Mouse (Mus musculus) cerebellum, postnatal 4 days (tissue): ENCODE data around the gene Cyp24a1.
"Not testable (repeated sequence)": the region's sequence is repeated elsewhere in the genome, so short reads cannot be mapped to it uniquely, and the experiment has no call there.

Experiments
- DNase-seq, 2 experiments: peaks; one replicate each; pipeline ENCODE4 v3.0.0; 2022; ENCODE audit warnings: low spot score in 2 of 2, mixed read lengths in 1 of 2

Gene Cyp24a1

DNA sequence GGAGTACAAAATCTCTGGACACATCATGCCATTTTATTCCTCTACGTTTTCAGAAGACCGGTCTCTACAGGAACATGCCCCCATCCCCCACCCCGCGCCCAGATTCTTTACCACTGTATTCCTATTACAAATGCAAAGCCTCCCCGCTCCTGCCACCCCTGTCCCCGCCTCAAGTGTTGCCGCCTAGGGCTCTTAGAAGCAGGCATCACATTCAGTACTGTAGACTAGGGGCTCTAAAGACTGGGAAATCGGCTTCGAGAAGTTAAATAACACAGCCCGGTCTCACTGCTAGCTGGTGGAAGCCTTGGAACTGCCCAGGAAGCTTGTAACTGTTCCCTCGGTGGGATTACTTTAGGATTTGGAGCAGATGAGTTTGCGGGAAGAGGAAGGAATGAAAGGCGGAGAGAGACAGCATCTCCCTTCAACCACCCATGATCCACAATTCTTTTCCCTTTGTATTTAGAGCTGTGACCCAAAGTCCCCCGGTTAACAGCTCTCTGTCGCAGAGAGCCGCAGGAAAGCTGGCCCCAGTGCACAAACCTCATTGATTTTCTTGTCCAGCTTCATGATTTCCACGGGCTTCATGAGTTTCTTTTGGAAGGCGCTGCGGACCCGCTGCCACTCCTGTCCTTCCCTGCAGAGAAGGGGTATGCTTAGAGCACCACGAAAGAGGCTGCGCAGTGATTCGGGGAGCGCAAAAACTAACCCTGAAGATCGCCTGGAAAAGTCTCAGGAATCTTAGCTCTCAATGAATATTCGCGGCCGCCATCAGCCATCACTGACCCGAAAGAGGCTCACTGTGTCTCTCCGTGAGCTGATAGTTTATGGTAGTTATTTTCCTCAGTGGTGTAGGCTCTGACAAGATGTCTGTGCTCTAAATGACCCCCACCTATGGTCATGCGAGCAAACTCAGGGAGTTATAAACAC is 1.9 kb downstream of the Cyp24a1 start:
- no peak for DNase-seq

DNA sequence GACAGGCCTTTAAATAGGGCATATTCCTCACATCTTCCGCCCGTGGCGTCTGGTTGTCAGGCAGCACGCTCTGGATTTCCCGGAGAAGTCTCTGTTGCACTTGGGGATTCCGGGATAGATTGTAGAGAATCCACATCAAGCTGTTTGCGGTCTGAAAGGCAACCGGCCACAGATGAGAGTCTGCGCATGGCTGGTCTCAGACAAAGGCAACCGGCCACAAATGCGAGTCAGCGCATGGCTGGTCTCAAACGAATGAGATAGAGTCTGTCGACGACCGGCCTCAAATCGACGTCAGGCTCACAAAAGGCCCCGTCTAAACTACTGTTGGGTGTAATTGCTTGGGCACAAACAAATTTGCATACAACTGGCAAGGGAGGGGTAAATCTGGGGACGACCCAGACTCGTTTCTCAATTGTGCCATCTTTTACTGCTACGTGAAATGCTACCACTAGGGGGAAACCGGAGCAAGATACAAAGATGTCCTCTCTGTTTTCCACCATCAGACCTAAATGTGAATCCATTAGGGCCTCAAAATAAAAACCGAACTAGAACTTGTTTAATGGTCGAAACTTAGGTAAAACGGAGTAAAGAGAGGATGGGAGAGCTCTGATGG is 8.9 kb downstream of the Cyp24a1 start:
- DNase-seq, result no peak

GRCm38 (mm10) chr2:170487202-170487601 is 9.7 kb downstream of the Cyp24a1 start:
- DNase-seq, result no peak

GRCm38 (mm10) chr2:170483914-170484313 is 13.0 kb downstream of the Cyp24a1 start:
- DNase-seq, result no peak

GRCm38 (mm10) chr2:170482019-170482540 is 14.9 kb downstream of the Cyp24a1 start:
- no peak for DNase-seq

- DNase-seq, result no peak
These were observed 20.3 kb downstream of the Cyp24a1 start for GRCm38 (mm10) chr2:170476643-170477042.

DNA sequence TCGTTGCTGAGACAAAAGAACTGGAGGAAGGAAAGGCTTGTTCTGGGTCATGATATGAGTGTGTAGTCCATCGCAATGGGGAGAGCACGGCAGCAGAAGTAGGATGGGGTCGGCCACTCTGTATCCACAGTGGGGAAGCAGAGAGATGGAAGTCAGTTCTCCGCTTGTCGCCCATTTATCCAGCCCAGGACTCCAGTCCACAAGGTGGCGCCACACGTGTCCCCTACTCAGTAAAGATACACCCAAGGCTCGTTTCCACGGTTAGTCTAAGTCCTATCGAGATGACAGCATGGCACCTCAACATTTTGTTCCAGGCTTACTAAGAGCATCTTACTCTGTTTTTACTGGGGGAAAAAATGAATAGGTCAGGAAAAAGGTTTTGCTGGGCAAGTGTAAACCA is 20.7 kb downstream of the Cyp24a1 start:
- no peak for DNase-seq

- no peak for DNase-seq
These were observed 21.8 kb downstream of the Cyp24a1 start for GRCm38 (mm10) chr2:170475164-170475563.

GRCm38 (mm10) chr2:170474125-170474524 is 22.8 kb downstream of the Cyp24a1 start:
- DNase-seq, result no peak

DNA sequence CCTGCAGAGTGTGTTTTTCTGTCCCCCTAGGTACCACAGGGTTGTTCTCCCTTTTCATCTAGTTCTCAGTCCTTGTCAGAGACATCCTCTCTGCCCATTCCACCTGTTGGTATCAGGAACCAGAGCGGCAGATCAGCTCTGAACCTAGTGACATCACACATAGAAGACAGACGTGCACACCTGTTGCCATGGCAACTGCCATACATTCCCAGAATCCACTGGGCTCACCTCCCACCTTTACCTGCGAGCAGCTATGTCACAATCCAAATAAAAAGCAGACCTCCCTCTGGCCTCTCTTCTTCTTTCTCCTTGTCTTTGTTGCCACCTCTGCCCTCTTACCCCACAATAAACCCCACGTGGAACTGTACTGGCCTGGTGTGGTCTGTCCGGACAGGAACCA is 26.4 kb downstream of the Cyp24a1 start:
- no peak for DNase-seq

- DNase-seq, result no peak
These were observed 27.2 kb downstream of the Cyp24a1 start for GRCm38 (mm10) chr2:170469616-170470308.

DNA sequence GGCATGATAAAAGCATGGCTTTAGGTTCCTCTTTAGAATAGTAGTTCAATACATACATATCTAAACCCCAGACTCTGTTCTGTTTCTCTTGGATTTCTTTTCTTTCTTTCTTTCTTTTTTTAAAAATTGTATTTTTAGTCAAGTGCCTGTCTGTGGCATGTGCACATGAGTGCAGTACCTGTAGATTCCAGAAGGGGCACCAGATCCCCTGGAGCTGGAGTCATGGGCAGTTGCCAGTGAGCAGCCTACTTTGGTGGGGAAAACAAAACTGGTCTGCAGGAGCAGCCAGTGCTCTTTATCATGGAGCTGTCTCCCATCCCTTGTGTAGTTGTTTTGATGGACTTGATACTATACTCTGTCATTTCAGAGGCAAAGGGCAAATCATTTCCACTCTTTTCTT is 28.9 kb downstream of the Cyp24a1 start:
- peak in 1 of 2 experiments; percentile 34 for DNase-seq

DNA sequence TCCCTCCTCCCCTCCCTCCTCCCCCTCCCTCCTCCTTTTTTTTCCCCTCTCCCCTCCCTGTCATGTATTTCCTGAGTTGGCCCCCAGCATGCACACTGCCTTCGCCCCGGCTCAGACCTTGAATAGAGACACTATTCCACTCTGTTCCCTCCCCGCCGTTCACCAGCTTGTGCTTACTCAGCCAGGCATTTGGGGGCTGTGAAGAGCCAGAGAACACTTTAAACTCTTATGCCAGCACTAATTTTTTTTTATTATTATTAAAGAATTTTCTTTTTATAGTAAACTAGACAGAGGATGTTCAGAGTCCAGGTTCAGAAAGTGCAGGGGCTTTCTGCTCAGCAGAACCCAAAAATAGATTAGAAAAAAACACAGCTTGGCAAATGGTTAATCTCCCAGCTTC is 32.1 kb downstream of the Cyp24a1 start:
- DNase-seq, result no peak

DNA sequence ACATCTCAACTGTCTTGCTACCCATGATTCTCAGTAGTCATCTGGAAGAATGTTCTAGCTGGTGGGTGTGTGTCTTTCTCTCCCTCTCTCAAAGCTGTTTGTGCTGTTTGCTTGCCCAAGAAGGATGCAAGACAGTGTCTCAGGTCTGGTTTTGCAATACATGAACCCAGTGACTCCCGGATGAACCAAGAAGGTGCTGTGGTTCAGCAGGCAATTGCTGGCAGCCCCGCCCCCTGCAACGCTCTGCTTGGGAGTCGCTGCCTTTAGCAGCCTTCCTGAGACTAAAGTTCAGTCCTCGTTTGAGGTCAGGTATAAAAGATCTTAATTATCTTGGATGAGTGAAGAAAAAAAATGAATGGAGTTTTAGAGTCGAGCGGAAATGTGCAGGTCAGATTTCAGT is 35.3 kb downstream of the Cyp24a1 start:
- no peak for DNase-seq

DNA sequence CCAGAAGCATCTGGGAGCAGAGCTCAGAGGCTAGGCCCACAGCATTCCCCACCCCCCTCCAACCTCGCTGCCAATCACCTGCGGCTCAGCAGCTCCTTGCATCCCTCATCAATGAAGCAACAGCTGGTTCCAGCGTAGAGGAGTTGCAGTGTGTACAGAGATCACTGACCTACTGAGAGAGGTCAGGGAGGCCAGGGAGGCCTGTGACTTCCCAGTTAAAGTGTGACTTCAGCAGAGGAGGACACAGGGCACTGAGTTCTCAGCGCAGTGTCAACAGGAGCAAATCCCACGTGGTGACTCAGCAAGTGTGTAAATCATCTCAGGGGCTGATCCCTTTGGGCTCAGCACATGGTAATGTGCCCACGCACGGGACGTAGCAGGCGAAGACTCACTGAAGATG is 37.1 kb downstream of the Cyp24a1 start:
- no peak for DNase-seq

- DNase-seq, result no peak
These were observed 37.8 kb downstream of the Cyp24a1 start for GRCm38 (mm10) chr2:170459183-170459582.

GRCm38 (mm10) chr2:170453809-170454208 is 43.1 kb downstream of the Cyp24a1 start:
- not testable (repeated sequence) for DNase-seq

- peak; percentile 68 to 83 for DNase-seq
These were observed 46.0 kb downstream of the Cyp24a1 start for GRCm38 (mm10) chr2:170450933-170451332.

- no peak for DNase-seq
These were observed 49.3 kb downstream of the Cyp24a1 start for GRCm38 (mm10) chr2:170447651-170448050.

DNA sequence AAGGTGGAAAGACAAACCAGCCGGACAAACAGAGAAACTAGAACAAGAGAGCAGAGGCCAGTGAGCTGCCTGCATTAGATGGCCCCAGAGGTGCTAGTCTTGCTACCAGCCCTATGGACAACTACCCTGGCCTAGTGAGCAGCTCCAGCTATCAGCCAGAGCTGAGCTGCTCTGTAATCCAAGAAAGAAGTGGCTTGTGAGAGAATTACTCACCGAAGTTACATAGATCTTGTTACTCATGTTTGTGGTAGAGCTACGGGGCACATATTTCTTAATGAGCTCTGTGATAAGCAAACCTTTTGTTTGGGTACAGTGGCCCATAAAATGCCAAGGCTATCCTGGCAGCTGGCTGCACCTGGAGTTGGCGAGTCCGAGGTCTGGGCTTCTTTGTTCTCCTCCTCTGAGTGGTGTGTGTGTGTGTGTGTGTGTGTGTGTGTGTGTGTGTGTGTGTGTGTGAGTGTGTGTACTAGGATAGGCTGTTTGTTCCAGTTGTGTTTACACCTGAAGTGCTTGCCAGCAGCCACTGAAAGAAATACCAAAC is 50.0 kb downstream of the Cyp24a1 start:
- DNase-seq, result no peak

GRCm38 (mm10) chr2:170445861-170446260 is 51.1 kb downstream of the Cyp24a1 start:
- DNase-seq, result no peak

DNA sequence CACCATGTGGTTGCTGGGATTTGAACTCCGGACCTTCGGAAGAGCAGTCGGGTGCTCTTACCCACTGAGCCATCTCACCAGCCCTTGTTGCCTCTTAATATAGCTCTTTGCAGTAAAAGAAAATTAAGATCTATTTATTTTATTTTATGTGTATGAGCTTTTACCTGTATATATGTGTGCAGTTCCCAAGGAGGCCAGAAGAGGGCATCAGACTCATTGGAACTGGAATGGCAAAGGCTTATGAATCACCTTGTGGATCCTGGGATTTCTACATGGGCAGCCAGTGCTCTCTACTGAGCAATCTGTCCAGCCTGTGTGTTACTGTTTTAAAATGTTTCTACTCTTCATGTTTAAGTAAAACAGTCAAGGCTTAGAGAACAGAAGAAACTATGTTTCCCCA is 54.4 kb downstream of the Cyp24a1 start:
- DNase-seq, result peak in 1 of 2 experiments; percentile 23
